Mouse (Mus musculus): ENCODE measurements around the gene Hspd1.
"Not testable (repeated sequence)": the region's sequence is repeated elsewhere in the genome, so short reads cannot be mapped to it uniquely, and the experiment has no call there.

Hspd1 gene

GRCm38 (mm10) chr1:55087932-55088610 lies at the start of gene Hspd1, which contains the start of gene Hspe1:
Gene Hspd1, minus strand, starts transcription at chr1:55088243.
Gene Hspe1, plus strand, starts transcription at chr1:55088132.
- in situ Hi-C loops (cut with MseI, MboI): no loop called here

GRCm38 (mm10) chr1:55135846-55136245 lies 47.8 kb upstream of the Hspd1 start:
- in situ Hi-C loops (cut with MseI, MboI): no loop called here

- in situ Hi-C loops (cut with MseI, MboI): no loop called here
These were observed 46.3 kb upstream of the Hspd1 start for GRCm38 (mm10) chr1:55134301-55134700.

GRCm38 (mm10) chr1:55133173-55133572 lies 45.1 kb upstream of the Hspd1 start:
- in situ Hi-C loops (cut with MseI, MboI): no loop called here

- in situ Hi-C loops (cut with MseI, MboI): no loop called here
These were observed 44.3 kb upstream of the Hspd1 start for GRCm38 (mm10) chr1:55132308-55132707.

- in situ Hi-C loops (cut with MseI, MboI): no loop called here
These were observed 43.5 kb upstream of the Hspd1 start for GRCm38 (mm10) chr1:55131424-55132014.

GRCm38 (mm10) chr1:55130943-55131401 lies 42.9 kb upstream of the Hspd1 start, which contains the start of gene Mob4:
Gene Mob4, plus strand, starts transcription at chr1:55131231.
- in situ Hi-C loops (cut with MseI, MboI): no loop called here

GRCm38 (mm10) chr1:55130190-55130916 lies 42.3 kb upstream of the Hspd1 start:
- in situ Hi-C loops (cut with MseI, MboI): no loop called here

- in situ Hi-C loops (cut with MseI, MboI): no loop called here
These were observed 41.7 kb upstream of the Hspd1 start for GRCm38 (mm10) chr1:55129716-55130115.

GRCm38 (mm10) chr1:55124136-55124535 lies 36.1 kb upstream of the Hspd1 start:
- in situ Hi-C loops (cut with MseI, MboI): not testable (repeated sequence)

- in situ Hi-C loops (cut with MseI, MboI): no loop called here
These were observed 35.5 kb upstream of the Hspd1 start for GRCm38 (mm10) chr1:55123561-55123960.

- in situ Hi-C loops (cut with MseI, MboI): no loop called here
These were observed 35.0 kb upstream of the Hspd1 start for GRCm38 (mm10) chr1:55123046-55123445.

GRCm38 (mm10) chr1:55109066-55109766 lies 21.2 kb upstream of the Hspd1 start:
- in situ Hi-C loops (cut with MseI, MboI): no loop called here

- in situ Hi-C loops (cut with MseI, MboI): no loop called here
These were observed 20.4 kb upstream of the Hspd1 start for GRCm38 (mm10) chr1:55108473-55108872.

- in situ Hi-C loops (cut with MseI, MboI): no loop called here
These were observed 19.6 kb upstream of the Hspd1 start for GRCm38 (mm10) chr1:55107644-55108043.

- in situ Hi-C loops (cut with MseI, MboI): no loop called here
These were observed 19.0 kb upstream of the Hspd1 start for GRCm38 (mm10) chr1:55106919-55107585.

- in situ Hi-C loops (cut with MseI, MboI): no loop called here
These were observed 4.4 kb upstream of the Hspd1 start for GRCm38 (mm10) chr1:55092469-55092868.

- in situ Hi-C loops (cut with MseI, MboI): no loop called here
These were observed 4.0 kb upstream of the Hspd1 start for GRCm38 (mm10) chr1:55092056-55092455.

- in situ Hi-C loops (cut with MseI, MboI): no loop called here
These were observed 1.5 kb upstream of the Hspd1 start for GRCm38 (mm10) chr1:55089498-55090064.

- in situ Hi-C loops (cut with MseI, MboI): no loop called here
These were observed 811 bp upstream of the Hspd1 start for GRCm38 (mm10) chr1:55088611-55089497.
